Mouse (Mus musculus) megakaryocyte, embryonic 14.5 days (primary cell): ENCODE data around the gene Ncaph. TPM values are rescaled to one million over a fixed set of nuclear protein-coding genes. Genes with fewer than 3 reads are reported as not detected.
A peak's percentile ranks its signal among the peaks of the same experiment; 100 is the strongest.
"Not testable (repeated sequence)": the region's sequence is repeated elsewhere in the genome, so short reads cannot be mapped to it uniquely, and the experiment has no call there.

Experiments used
- H3K27me3 ChIP-seq: replicated peaks from 2 replicates; pipeline ENCODE3; 2012; ENCODE audit warnings: inconsistent platforms
- H3K36me3 ChIP-seq: replicated peaks from 2 replicates; pipeline ENCODE3; 2012; ENCODE audit warnings: low read length, inconsistent platforms, mixed read lengths
- H3K4me1 ChIP-seq: 2 replicates; pipeline ENCODE4 v1.6.1; 2012; ENCODE audit warnings: inconsistent platforms
- H3K4me3 ChIP-seq: replicated peaks from 2 replicates; pipeline ENCODE3; 2012; ENCODE audit warnings: moderate library complexity, mild to moderate bottlenecking, inconsistent platforms
- H3K9me3 ChIP-seq: 2 replicates; pipeline ENCODE4 v1.6.1; 2012; ENCODE audit warnings: inconsistent platforms
- FLI1 ChIP-seq: IDR thresholded peaks from 2 replicates; pipeline ENCODE4 v1.6.1; 2012; ENCODE audit warnings: low read length, inconsistent platforms, mixed read lengths
- GATA1 ChIP-seq: IDR thresholded peaks from 3 replicates; pipeline ENCODE4 v1.6.1; 2012; ENCODE audit warnings: mixed read lengths, low read length, inconsistent platforms, borderline replicate concordance
- polyA plus RNA-seq: library from polyadenylated mRNA; stranded (reverse); fragments of >175 nt; gene quantifications from 2 replicates; pipeline ENCODE4 v1.2.3, GENCODE M21; 2012; ENCODE audit warnings: low replicate concordance; ENCODE audit not compliant: insufficient read depth

The Ncaph gene
- 2.4 and 4.2 TPM in 2 replicates for polyA plus RNA-seq

- H3K4me3 ChIP-seq: peak within 1 kb of the TSS; percentile 97
- H3K36me3 ChIP-seq: peaks cover under 1% of the 10 kb centered on the region
- TF ChIP-seq GATA1: no peak
- TF ChIP-seq FLI1: peak; percentile 65; the same call in 1 of the 2 replicates
- no peaks in the 10 kb centered on the region for H3K27me3 ChIP-seq
- no peaks in the 10 kb centered on the region for H3K9me3 ChIP-seq
- H3K4me1 ChIP-seq: peaks cover 70% of the 10 kb centered on the region
Observed at GRCm38 (mm10) chr2:127133621-127134461, at the start of gene Ncaph. Ncaph (minus strand) TSS chr2:127133954.

GRCm38 (mm10) chr2:127182598-127183381 is 49.0 kb upstream of the Ncaph start:
- peaks cover 23% of the 10 kb centered on the region for H3K4me1 ChIP-seq
- TF ChIP-seq FLI1 (no peak), GATA1 (no peak)
- H3K27me3 ChIP-seq: peaks cover 3% of the 10 kb centered on the region
- H3K9me3 ChIP-seq: no peaks in the 10 kb centered on the region
- H3K4me3 ChIP-seq: peak overlapping the region; percentile 91
- H3K36me3 ChIP-seq: no peaks in the 10 kb centered on the region

GRCm38 (mm10) chr2:127166261-127166660 is 32.5 kb upstream of the Ncaph start:
- Histone ChIP-seq H3K27me3 (peaks cover 23% of the 10 kb centered on the region), H3K4me1 (peaks cover 21% of the 10 kb centered on the region)
- H3K9me3 ChIP-seq, H3K4me3 ChIP-seq, H3K36me3 ChIP-seq: not testable (repeated sequence)

- Histone ChIP-seq H3K9me3 (no peaks in the 10 kb centered on the region), H3K36me3 (no peaks in the 10 kb centered on the region), H3K4me3 (no peak overlapping the region), H3K4me1 (peaks cover 21% of the 10 kb centered on the region), H3K27me3 (peaks cover 28% of the 10 kb centered on the region)
- no peak for TF ChIP-seq FLI1
- no peak for TF ChIP-seq GATA1
Observed at GRCm38 (mm10) chr2:127165675-127166074, 31.9 kb upstream of the Ncaph start.

GRCm38 (mm10) chr2:127145699-127146098 is 11.9 kb upstream of the Ncaph start:
- H3K27me3 ChIP-seq: peaks cover 3% of the 10 kb centered on the region
- TF ChIP-seq GATA1: no peak
- TF ChIP-seq FLI1: no peak
- no peak overlapping the region for H3K4me3 ChIP-seq
- peaks cover 12% of the 10 kb centered on the region for H3K9me3 ChIP-seq
- peaks cover 27% of the 10 kb centered on the region for H3K4me1 ChIP-seq
- peaks cover 15% of the 10 kb centered on the region for H3K36me3 ChIP-seq

- Histone ChIP-seq H3K9me3 (peaks cover 5% of the 10 kb centered on the region; the same call in 1 of the 2 replicates), H3K36me3 (peaks cover 33% of the 10 kb centered on the region), H3K27me3 (peaks cover 3% of the 10 kb centered on the region), H3K4me1 (peaks cover 27% of the 10 kb centered on the region), H3K4me3 (peak within 1 kb of the TSS; percentile 94)
- no peak for TF ChIP-seq GATA1
- no peak for TF ChIP-seq FLI1
Observed at GRCm38 (mm10) chr2:127143158-127144063, 9.7 kb upstream of the Ncaph start, which contains the start of gene Itpripl1. Itpripl1 (minus strand) TSS chr2:127143442.

GRCm38 (mm10) chr2:127142577-127143157 is 8.9 kb upstream of the Ncaph start:
- Histone ChIP-seq H3K4me3 (peak overlapping the region; percentile 94), H3K4me1 (peaks cover 32% of the 10 kb centered on the region), H3K36me3 (peaks cover 33% of the 10 kb centered on the region), H3K27me3 (peaks cover 3% of the 10 kb centered on the region), H3K9me3 (peaks cover 5% of the 10 kb centered on the region; the same call in 1 of the 2 replicates)
- TF ChIP-seq GATA1: no peak
- no peak for TF ChIP-seq FLI1

GRCm38 (mm10) chr2:127142031-127142430 is 8.3 kb upstream of the Ncaph start:
- Histone ChIP-seq H3K4me3 (peak overlapping the region; percentile 94), H3K36me3 (peaks cover 33% of the 10 kb centered on the region), H3K4me1 (peaks cover 35% of the 10 kb centered on the region)

GRCm38 (mm10) chr2:127140011-127140410 is 6.3 kb upstream of the Ncaph start:
- H3K36me3 ChIP-seq: peaks cover 33% of the 10 kb centered on the region
- no peak overlapping the region for H3K4me3 ChIP-seq
- no peaks in the 10 kb centered on the region for H3K9me3 ChIP-seq
- H3K27me3 ChIP-seq: peaks cover 2% of the 10 kb centered on the region
- peaks cover 45% of the 10 kb centered on the region for H3K4me1 ChIP-seq
- TF ChIP-seq FLI1: no peak
- TF ChIP-seq GATA1: no peak

More at GRCm38 (mm10) chr2:127142031-127142430, 8.3 kb upstream of the Ncaph start:
- TF ChIP-seq GATA1 (no peak), FLI1 (no peak)
- Histone ChIP-seq H3K27me3 (peaks cover 3% of the 10 kb centered on the region), H3K9me3 (no peaks in the 10 kb centered on the region)
